Mouse (Mus musculus) megakaryocyte, embryonic 14.5 days (primary cell): Measurements from ENCODE around the gene Gtse1.

Experiments
- FLI1 ChIP-seq: IDR thresholded peaks from 2 replicates; pipeline ENCODE4 v1.6.1; 2012; ENCODE audit warnings: low read length, inconsistent platforms, mixed read lengths
- GATA1 ChIP-seq: IDR thresholded peaks from 3 replicates; pipeline ENCODE4 v1.6.1; 2012; ENCODE audit warnings: mixed read lengths, low read length, inconsistent platforms, borderline replicate concordance

- no peak for TF ChIP-seq GATA1
- TF ChIP-seq FLI1, result no peak
These were observed 49.1 kb upstream of the Gtse1 start for GRCm38 (mm10) chr15:85810462-85810805.
